Comparison of ENCODE assay signal across 20 mouse cellular contexts in the genomic region with DNA sequence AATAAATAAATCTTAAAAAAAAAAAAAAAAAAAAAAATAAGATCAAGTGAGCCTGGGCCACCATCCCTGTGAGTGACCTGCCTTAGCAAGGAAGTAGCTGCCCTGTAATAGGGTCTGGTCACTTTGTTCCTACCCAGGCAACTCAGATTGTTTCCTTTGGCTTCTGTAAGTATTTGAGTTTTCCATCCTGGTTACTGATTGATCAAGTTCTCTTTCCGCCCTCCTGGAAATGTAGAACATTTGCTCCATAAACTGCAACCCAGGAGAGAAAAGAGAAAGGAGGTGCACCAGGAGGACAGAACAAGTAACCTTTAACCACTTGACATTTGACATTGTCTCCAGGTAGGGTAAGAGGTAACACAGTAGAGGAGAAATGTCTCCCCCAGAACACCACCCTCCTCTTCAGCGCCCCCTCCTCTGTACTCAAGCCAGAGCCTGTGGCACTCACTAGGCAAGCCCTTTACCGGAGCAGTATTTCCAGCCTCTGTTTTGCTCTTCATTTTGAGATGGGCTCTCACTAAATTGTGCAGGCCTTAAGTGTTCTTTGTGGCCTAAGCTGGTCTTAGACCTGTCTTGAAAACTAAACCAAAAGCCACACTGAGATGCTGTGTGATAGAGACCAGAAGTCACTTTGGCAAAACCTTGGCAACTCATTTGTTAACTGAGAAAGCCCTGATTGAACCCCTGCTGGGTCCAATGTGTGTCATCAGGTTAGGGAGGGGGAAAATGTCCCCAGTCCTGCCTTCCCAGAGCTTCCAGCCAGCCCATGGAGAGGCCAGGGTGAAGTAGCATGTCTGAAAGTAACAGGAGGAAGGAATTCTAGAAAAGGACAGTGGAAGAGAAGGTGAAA. TPM values are rescaled to one million over a fixed set of nuclear protein-coding genes. Genes with fewer than 3 reads are reported as not detected.
DNase-seq lines count a peak whose midpoint lies in the region; ATAC-seq and TF ChIP-seq lines count a peak whose summit lies in the region.
"Had no signal": no experiment of that assay in that cellular context is flagged by ENCODE, and none has a peak within 500 bp of the region (broad histone marks: within the 10 kb centered on the region; RNA-seq: fewer than 3 reads in every experiment).

No protein-coding gene starts in this region.

- H3K27me3 ChIP-seq in liver, embryonic 14.5 days (ENCODE audit: control insufficient read depth, insufficient read depth, low read length) = no peaks in the 10 kb centered on the region
- H3K27me3 ChIP-seq: heart, embryonic 15.5 days had no signal

- no peaks in the 10 kb centered on the region; a peak in 1 of 4 replicates for H3K4me1 ChIP-seq in liver, embryonic 14.5 days (replicated peaks; ENCODE audit: control insufficient read depth in 2 of 2, insufficient read depth in 2 of 2, low read length in 1 of 2)
- H3K4me1 ChIP-seq: embryonic facial prominence, embryonic 10.5 days; heart, embryonic 15.5 days had no signal

- H3K9ac ChIP-seq in liver, embryonic 14.5 days (replicated peaks) = no peak overlapping the region
- H3K9ac ChIP-seq: heart, embryonic 15.5 days; lung, embryonic 14.5 days had no signal

- H3K27ac ChIP-seq in liver, embryonic 14.5 days = no peak overlapping the region
- H3K27ac ChIP-seq: embryonic facial prominence, embryonic 10.5 days; gastrocnemius, adult 2 months; heart, embryonic 15.5 days; left cerebral cortex, adult 2 months; macrophage had no signal

- no peak overlapping the region for H3K4me3 ChIP-seq in liver, embryonic 14.5 days (ENCODE audit: insufficient read depth in 1 of 2, low read depth in 2 of 2, low read length in 2 of 2)
- H3K4me3 ChIP-seq: embryonic facial prominence, embryonic 10.5 days; gastrocnemius, adult 2 months; heart, embryonic 15.5 days; left cerebral cortex, adult 2 months had no signal

- no peaks in the 10 kb centered on the region for H3K36me3 ChIP-seq in liver, embryonic 14.5 days (replicated peaks; ENCODE audit: control insufficient read depth, insufficient read depth, low read depth)
- H3K36me3 ChIP-seq: embryonic facial prominence, embryonic 10.5 days; heart, embryonic 15.5 days had no signal

- H3K9me3 ChIP-seq in liver, embryonic 14.5 days (ENCODE audit: control insufficient read depth, low read length) = no peaks in the 10 kb centered on the region
- H3K9me3 ChIP-seq: embryonic facial prominence, embryonic 10.5 days; heart, embryonic 15.5 days had no signal

- peak; percentile 70 for DNase-seq in kidney, adult 11 months
- DNase-seq in kidney, adult 9 months = peak; percentile 89
- DNase-seq in kidney, postnatal 25 days = peak; percentile 31 to 70
- DNase-seq in liver, embryonic 14.5 days (ENCODE audit: low read depth in 3 of 3, low spot score in 3 of 3) = no peak
- DNase-seq in right cerebral cortex, adult 2 months (ENCODE audit: low spot score in 2 of 2) = no peak
- no peak for DNase-seq in lung, postnatal 25 days (ENCODE audit: low spot score)
- DNase-seq in T-cell, adult 2 months (ENCODE audit: low spot score) = no peak
- no peak for DNase-seq in heart, adult 18-20 months
- DNase-seq: B cell, adult 2 months; cerebellum, adult 18-20 months; gastrocnemius, adult 2 months; heart, adult 11 months; left cerebral cortex, postnatal 4 days; lung, embryonic 14.5 days; thymus, postnatal 36 days had no signal

- WGBS in liver, embryonic 14.5 days (ENCODE audit: insufficient replicate concordance) = 79% methylated on average over 3 of the region's 3 CpGs

- ATAC-seq in liver, embryonic 14.5 days (ENCODE audit: insufficient read depth) = peak; percentile 49; the same call in 1 of the 2 replicates

- TF ChIP-seq CTCF in liver, embryonic 14.5 days (IDR thresholded peaks at IDR 0.05; ENCODE audit: low read depth) = no peak

- no peak for TF ChIP-seq EP300 in liver, embryonic 14.5 days (IDR thresholded peaks at IDR 0.05; ENCODE audit: low read depth)

- H3K4me2 ChIP-seq in liver, embryonic 14.5 days (ENCODE audit: low read depth) = peak overlapping the region; percentile 3; the same call in 1 of the 2 replicates
- H3K4me2 ChIP-seq: heart, embryonic 15.5 days; lung, embryonic 14.5 days; midbrain, embryonic 11.5 days had no signal

RNA-seq across cellular contexts. Expression of a gene that starts 35.2 kb away (rescaled TPM):
- 97.2 and 108 TPM in 2 replicates for polyA plus RNA-seq in liver, embryonic 14.5 days (2012; rRNA removed)
- polyA plus RNA-seq in liver, embryonic 14.5 days (2014; fragmentation: Nextera tagmentation; extraction: Ambion mirVana) = 76.1 and 96.6 TPM in 2 replicates
- 1 to 10 TPM; 2.3 to 3.4 TPM for total RNA-seq in heart, adult 18-20 months (2021)

RNA-seq across cellular contexts. Expression of a gene that starts 49.2 kb away (rescaled TPM):
- 20.6 and 27.8 TPM in 2 replicates for polyA plus RNA-seq in liver, embryonic 14.5 days (2012; rRNA removed)
- polyA plus RNA-seq in liver, embryonic 14.5 days (2014; fragmentation: Nextera tagmentation; extraction: Ambion mirVana) = 30.5 and 36.4 TPM in 2 replicates
- total RNA-seq in heart, adult 18-20 months (2021) = 10 to 100 TPM; 43.6 to 44.9 TPM

Comparison
In these comparisons a context has a peak if more than half of its experiments do, and no peak if none do; other contexts are left out.
1. DNase-seq: peak in kidney, adult 11 months (single experiment), kidney, adult 9 months (single experiment) and kidney, postnatal 25 days (2 of 2); none in liver, embryonic 14.5 days (0 of 3), right cerebral cortex, adult 2 months (0 of 2), lung, postnatal 25 days (single experiment), T-cell, adult 2 months (single experiment) and heart, adult 18-20 months (0 of 2).